Mouse (Mus musculus) midbrain, embryonic 10.5 days (tissue): ENCODE measurements around the gene Dock7. TPM values are rescaled to one million over a fixed set of nuclear protein-coding genes. Genes with fewer than 3 reads are reported as not detected.

Experiments used
- DNase-seq: peaks from one replicate; pipeline ENCODE4 v3.0.0-alpha.2; 2017; ENCODE audit warnings: low spot score
- H3K27ac ChIP-seq: fragments of 300-500 bp; sonication (generic); replicated peaks from 2 replicates; pipeline ENCODE4 v1.5.1; 2016; ENCODE audit warnings: mild to moderate bottlenecking
- H3K27me3 ChIP-seq: fragments of 300-500 bp; sonication (generic); 2 replicates; pipeline ENCODE4 v1.6.1; 2016; ENCODE audit warnings: low read depth, mild to moderate bottlenecking; ENCODE audit not compliant: poor library complexity, severe bottlenecking
- H3K36me3 ChIP-seq: fragments of 300-500 bp; sonication (generic); 2 replicates; pipeline ENCODE4 v1.6.1; 2016; ENCODE audit warnings: mild to moderate bottlenecking, moderate library complexity
- H3K4me1 ChIP-seq: fragments of 300-500 bp; sonication (generic); 2 replicates; pipeline ENCODE4 v1.6.1; 2016
- H3K4me3 ChIP-seq: fragments of 300-500 bp; sonication (generic); 2 replicates; pipeline ENCODE4 v1.5.1; 2016; ENCODE audit warnings: mild to moderate bottlenecking, moderate library complexity
- H3K9me3 ChIP-seq: fragments of 300-500 bp; sonication (generic); replicated peaks from 2 replicates; pipeline ENCODE4 v1.6.1; 2016; ENCODE audit warnings: mild to moderate bottlenecking
- WGBS: fragments of 180-500 bp; shearing (Covaris S2); methylation state at CpG from one replicate; pipeline ENCODE4 v1.1.7; 2016; 5-methylcytosine and 5-hydroxymethylcytosine counted together
- polyA plus RNA-seq: library from polyadenylated mRNA; unstranded; fragments of >200 nt; fragmentation: Nextera tagmentation; extraction: Ambion mirVana; gene quantifications from 2 replicates; pipeline ENCODE4 v1.2.1, GENCODE M21; 2016

Dock7 gene
- polyA plus RNA-seq, 1 experiment from 2014 or later = 64.5 TPM

DNA sequence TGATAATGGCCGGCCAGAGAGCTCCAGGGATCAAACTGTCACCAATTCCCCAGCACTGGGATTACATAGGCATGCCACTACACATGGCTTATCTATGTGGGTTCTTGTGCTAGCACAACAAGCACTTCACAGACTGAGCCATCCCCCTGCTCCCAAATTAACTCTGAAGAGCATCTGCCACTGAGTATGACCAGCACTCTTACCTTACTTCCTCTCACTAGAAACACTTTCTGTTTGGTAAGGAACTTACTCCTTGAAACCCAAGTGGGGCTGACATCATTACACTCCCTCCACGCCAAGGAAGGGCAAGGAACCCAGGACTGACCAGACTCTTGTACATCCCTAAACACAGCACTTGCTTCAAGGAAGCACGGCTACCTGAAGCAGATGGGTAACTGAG is 9.0 kb downstream of the Dock7 start:
- H3K27ac ChIP-seq = no peak overlapping the region
- H3K27me3 ChIP-seq = no peaks in the 10 kb centered on the region
- WGBS = 85% methylated on average over 3 of the region's 3 CpGs
- no peaks in the 10 kb centered on the region for H3K9me3 ChIP-seq
- no peak overlapping the region for H3K4me3 ChIP-seq
- no peak for DNase-seq
- H3K4me1 ChIP-seq = peaks cover 40% of the 10 kb centered on the region
- 0 out of 2 replicates have a peak, but pooled peaks cover 4% of the 10 kb centered on the region for H3K36me3 ChIP-seq

DNA sequence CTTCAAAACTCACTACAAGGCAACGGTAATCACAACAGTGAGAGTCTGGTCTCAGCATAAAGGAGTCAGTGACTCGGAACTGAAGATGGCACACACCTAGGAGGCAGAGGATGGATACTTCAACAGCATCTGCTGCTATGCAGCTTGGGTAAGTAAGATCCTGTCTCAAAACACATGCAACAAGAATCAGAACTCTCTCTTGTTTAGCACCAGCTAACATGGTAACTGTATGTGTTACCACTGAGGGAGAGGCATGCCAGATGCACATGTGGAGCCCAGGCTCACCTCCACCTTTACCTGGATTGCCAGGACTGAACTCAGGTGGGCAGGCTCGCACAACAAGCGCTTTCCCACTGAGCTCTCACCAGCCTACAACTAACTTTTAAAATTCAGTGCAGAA is 11.9 kb downstream of the Dock7 start:
- Histone ChIP-seq H3K27me3 (no peaks in the 10 kb centered on the region), H3K4me3 (no peak overlapping the region), H3K27ac (no peak overlapping the region), H3K9me3 (no peaks in the 10 kb centered on the region; the same call in 1 of the 2 replicates), H3K36me3 (peaks cover 12% of the 10 kb centered on the region), H3K4me1 (peaks cover 33% of the 10 kb centered on the region)
- DNase-seq = no peak
- 92% methylated on average over 4 of the region's 4 CpGs for WGBS

DNA sequence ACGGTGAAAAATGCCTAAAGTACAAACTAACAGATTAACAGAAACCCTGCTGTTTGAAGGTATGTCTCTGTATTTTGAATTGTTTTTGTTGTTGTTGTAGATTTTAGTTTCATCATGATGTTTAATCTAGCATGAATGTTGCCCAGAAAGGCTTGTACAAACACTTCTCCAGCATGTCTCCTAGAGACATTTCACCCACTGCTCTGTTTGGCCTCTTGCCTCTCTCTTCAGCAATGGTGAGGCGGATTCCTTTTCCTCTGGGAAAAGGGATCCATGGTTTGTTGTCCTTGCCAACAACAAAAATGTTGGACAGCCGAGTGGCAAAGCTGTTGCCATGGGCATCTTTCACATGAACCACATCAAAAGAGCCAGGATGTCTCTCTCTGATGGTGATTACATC is 17.9 kb downstream of the Dock7 start:
- H3K4me3 ChIP-seq = no peak overlapping the region
- H3K9me3 ChIP-seq = no peaks in the 10 kb centered on the region; the same call in 1 of the 2 replicates
- H3K4me1 ChIP-seq = peaks cover 11% of the 10 kb centered on the region
- H3K36me3 ChIP-seq = peaks cover 31% of the 10 kb centered on the region
- no peak overlapping the region for H3K27ac ChIP-seq
- 85% methylated on average over 3 of the region's 3 CpGs for WGBS
- no peak for DNase-seq
- H3K27me3 ChIP-seq = no peaks in the 10 kb centered on the region

DNA sequence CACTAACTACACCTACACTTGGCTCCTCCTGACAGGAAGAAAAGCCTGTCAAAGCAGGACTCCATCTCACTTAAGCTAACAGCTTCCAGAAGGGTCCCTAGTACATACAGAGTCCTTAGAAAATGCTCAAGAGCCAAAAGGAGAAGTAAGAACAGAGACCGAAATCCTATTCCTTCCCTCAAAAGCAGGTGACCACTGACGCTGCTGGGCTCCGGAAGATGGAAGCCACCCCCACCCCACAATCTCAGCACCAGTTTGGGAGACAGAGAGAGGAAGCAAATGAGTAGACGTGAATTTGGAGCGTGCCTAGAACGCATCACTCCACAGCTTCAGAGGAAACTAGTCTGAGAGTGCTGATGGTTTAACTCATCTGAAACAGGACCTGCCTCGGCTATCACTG is 20.0 kb downstream of the Dock7 start:
- no peaks in the 10 kb centered on the region for H3K4me1 ChIP-seq
- peaks cover 26% of the 10 kb centered on the region for H3K36me3 ChIP-seq
- WGBS = 89% methylated on average over 7 of the region's 7 CpGs
- H3K9me3 ChIP-seq = no peaks in the 10 kb centered on the region
- H3K27ac ChIP-seq = no peak overlapping the region
- H3K4me3 ChIP-seq = no peak overlapping the region
- no peak for DNase-seq
- H3K27me3 ChIP-seq = no peaks in the 10 kb centered on the region

DNA sequence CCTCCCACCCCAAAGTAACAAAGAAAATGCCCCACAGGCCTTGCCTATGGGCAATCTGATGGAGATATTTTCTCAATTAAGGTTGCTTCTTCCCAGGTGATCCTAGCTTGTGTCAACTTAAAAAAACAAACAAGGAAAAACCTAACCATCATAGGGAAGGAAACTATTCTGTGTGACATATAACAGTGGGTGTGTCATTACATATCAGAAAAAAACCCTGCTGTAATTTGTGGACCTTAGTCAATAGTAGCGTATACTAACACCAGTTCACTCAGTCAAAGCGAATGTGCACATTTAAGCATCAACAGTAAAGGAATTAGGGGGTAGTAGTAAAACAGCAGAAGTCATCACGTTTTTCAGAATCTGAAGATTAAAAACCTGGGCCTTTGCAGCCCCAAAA is 28.9 kb downstream of the Dock7 start:
- no peaks in the 10 kb centered on the region for H3K27me3 ChIP-seq
- peaks cover 4% of the 10 kb centered on the region; the same call in 1 of the 2 replicates for H3K4me1 ChIP-seq
- H3K4me3 ChIP-seq = no peak overlapping the region
- H3K36me3 ChIP-seq = peaks cover 35% of the 10 kb centered on the region
- WGBS = 87% methylated on average over 3 of the region's 3 CpGs
- H3K9me3 ChIP-seq = no peaks in the 10 kb centered on the region
- H3K27ac ChIP-seq = no peak overlapping the region
- DNase-seq = no peak

GRCm38 (mm10) chr4:99091151-99091701 is 29.5 kb downstream of the Dock7 start:
- H3K9me3 ChIP-seq = no peaks in the 10 kb centered on the region
- no peak for DNase-seq
- no peak overlapping the region for H3K27ac ChIP-seq
- H3K4me3 ChIP-seq = no peak overlapping the region
- H3K36me3 ChIP-seq = peaks cover 40% of the 10 kb centered on the region
- WGBS = 69% methylated on average over 3 of the region's 3 CpGs
- peaks cover 4% of the 10 kb centered on the region; the same call in 1 of the 2 replicates for H3K4me1 ChIP-seq
- no peaks in the 10 kb centered on the region for H3K27me3 ChIP-seq

GRCm38 (mm10) chr4:99087760-99088485 is 32.8 kb downstream of the Dock7 start:
- Histone ChIP-seq H3K4me3 (no peak overlapping the region), H3K36me3 (peaks cover 48% of the 10 kb centered on the region), H3K27me3 (no peaks in the 10 kb centered on the region), H3K9me3 (no peaks in the 10 kb centered on the region), H3K27ac (no peak overlapping the region), H3K4me1 (peaks cover under 1% of the 10 kb centered on the region; the same call in 1 of the 2 replicates)
- 96% methylated on average over 17 of the region's 17 CpGs for WGBS
- DNase-seq = no peak

DNA sequence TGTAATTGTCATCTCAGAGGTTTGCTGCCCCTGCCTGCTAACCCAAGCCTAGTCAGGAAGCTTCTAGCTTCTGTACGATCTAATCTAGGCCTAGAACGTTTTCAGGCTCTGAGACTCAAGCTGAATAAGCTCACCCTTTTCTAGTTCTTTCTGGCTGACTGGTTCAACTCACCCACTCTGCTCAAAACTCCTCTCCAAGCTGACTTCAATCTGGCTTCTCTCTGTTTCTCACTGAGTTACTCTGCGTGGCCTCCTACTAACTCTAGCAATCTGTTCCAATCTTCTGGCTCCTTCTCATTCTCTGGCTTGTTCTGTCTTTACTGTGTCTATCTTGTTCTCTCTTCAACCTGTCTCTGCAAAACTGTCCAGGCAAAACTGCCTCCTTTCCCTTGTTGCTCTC is 36.9 kb downstream of the Dock7 start:
- Histone ChIP-seq H3K9me3 (no peaks in the 10 kb centered on the region), H3K4me1 (no peaks in the 10 kb centered on the region), H3K27me3 (no peaks in the 10 kb centered on the region), H3K27ac (no peak overlapping the region), H3K36me3 (peaks cover 55% of the 10 kb centered on the region), H3K4me3 (no peak overlapping the region)
- 95% methylated on average over 3 of the region's 3 CpGs for WGBS
- DNase-seq = no peak

DNA sequence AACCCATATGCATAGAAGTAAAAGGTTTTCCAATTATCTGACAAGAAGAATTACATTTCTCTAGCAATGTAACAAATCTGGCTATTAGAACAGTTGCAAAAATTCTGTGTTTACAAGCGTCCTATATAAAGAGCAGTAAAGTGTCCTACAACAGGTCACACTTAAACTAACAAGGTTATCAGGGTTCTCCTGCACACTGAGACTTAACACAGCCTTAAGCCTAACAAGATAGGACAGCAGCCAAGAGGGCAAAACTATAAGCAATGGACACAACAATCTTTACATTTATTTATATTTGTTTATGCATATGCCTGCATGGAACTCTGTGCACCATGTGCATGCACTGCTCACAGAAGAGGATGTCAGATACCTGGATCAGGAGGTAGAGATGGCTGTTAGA is 39.5 kb downstream of the Dock7 start:
- no peak for DNase-seq
- H3K27ac ChIP-seq = no peak overlapping the region
- H3K27me3 ChIP-seq = no peaks in the 10 kb centered on the region
- no peaks in the 10 kb centered on the region for H3K4me1 ChIP-seq
- H3K4me3 ChIP-seq = no peak overlapping the region
- no peaks in the 10 kb centered on the region for H3K9me3 ChIP-seq
- H3K36me3 ChIP-seq = peaks cover 55% of the 10 kb centered on the region
- 90% methylated on average over 1 of the region's 1 CpGs for WGBS

DNA sequence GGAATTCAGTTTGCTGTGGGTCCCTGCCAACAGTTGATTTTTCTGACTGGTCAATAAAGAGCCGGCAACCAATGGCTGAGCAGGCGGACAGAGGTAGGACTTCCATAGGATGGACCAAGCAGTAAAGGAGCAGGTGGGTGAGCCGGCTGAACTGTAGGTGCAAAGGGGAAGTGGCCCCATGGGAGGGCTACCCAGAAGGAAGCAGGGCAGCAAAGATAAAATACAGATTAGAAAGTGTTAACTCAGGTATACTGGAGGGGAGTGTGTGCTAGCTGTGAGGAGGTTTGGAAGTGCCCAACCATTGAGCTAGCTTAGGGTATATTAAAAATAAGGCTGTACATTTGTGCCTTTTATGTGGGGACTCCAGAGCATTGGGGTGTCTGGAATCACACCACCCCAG is 42.7 kb downstream of the Dock7 start:
- Histone ChIP-seq H3K27me3 (no peaks in the 10 kb centered on the region), H3K36me3 (peaks cover 71% of the 10 kb centered on the region), H3K4me3 (no peak overlapping the region), H3K4me1 (no peaks in the 10 kb centered on the region), H3K9me3 (no peaks in the 10 kb centered on the region), H3K27ac (no peak overlapping the region)
- DNase-seq = no peak
- WGBS = 91% methylated on average over 3 of the region's 3 CpGs

- 86% methylated on average over 6 of the region's 6 CpGs for WGBS
- H3K9me3 ChIP-seq = no peaks in the 10 kb centered on the region
- peaks cover 76% of the 10 kb centered on the region for H3K36me3 ChIP-seq
- H3K27ac ChIP-seq = no peak overlapping the region
- H3K4me3 ChIP-seq = no peak overlapping the region
- DNase-seq = no peak
- no peaks in the 10 kb centered on the region for H3K27me3 ChIP-seq
- peaks cover 9% of the 10 kb centered on the region for H3K4me1 ChIP-seq
Measured at GRCm38 (mm10) chr4:99068806-99069205, 51.9 kb downstream of the Dock7 start.

GRCm38 (mm10) chr4:99064524-99064923 is 56.2 kb downstream of the Dock7 start:
- H3K4me3 ChIP-seq = no peak overlapping the region
- H3K4me1 ChIP-seq = peaks cover 9% of the 10 kb centered on the region
- peaks cover 63% of the 10 kb centered on the region for H3K36me3 ChIP-seq
- 66% methylated on average over 5 of the region's 5 CpGs for WGBS
- no peak overlapping the region for H3K27ac ChIP-seq
- H3K9me3 ChIP-seq = no peaks in the 10 kb centered on the region
- H3K27me3 ChIP-seq = no peaks in the 10 kb centered on the region
- DNase-seq = no peak

DNA sequence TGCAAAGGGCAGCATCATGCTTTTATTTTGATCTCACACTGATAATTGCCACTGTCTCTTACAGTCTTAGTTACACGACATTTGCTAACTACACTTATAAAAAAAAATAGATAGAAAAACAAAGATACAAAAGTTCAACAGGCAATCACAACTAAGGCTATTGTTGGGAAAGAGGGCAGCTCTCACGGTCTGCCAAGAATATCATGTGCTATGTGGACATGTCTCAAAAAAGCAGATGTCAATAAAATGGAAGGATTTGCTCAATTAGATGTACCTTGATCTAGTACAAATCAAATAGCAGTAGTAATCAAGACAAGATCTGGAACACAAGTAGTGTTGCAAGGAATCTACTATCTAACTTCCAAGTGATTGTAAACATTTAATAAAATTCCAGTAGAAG is 72.1 kb downstream of the Dock7 start:
- 0 out of 2 replicates have a peak, but pooled peaks cover under 1% of the 10 kb centered on the region for H3K9me3 ChIP-seq
- H3K4me3 ChIP-seq = no peak overlapping the region
- H3K27me3 ChIP-seq = no peaks in the 10 kb centered on the region
- H3K4me1 ChIP-seq = no peaks in the 10 kb centered on the region; the same call in 1 of the 2 replicates
- H3K36me3 ChIP-seq = peaks cover 68% of the 10 kb centered on the region
- no peak for DNase-seq
- no peak overlapping the region for H3K27ac ChIP-seq
- 92% methylated on average over 2 of the region's 2 CpGs for WGBS
